Mouse (Mus musculus): ENCODE measurements at regions not wholly inside any gene's neighbourhood (a gene's known extent, or its start where the extent isn't known, plus 50 kb on each side); places are given as distances from the start of the nearest gene placed in this dataset.

DNA sequence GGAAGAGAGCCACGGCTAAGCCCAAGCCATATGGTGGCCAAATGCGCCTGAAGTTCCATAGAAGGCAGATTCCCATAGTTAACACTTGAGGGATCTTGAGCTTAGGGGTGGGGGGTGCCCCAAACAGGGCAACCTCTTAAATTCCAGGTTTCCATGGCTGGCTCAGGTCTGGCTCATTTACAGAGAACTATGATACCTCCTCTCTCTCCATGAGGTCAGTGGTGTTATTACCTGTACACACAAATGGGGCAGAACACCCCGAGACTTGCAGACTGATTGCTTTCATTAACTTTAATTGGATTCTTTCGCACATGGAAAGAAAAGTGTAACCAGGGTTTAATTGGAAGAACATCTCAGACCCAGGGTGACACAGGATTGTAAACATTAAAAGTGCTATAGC, 177.1 kb upstream of the Klhl29 start:
- H3K4me3 ChIP-seq (ENCODE audit: low read depth, low read length) = no peak overlapping the region
- H3K9ac ChIP-seq (ENCODE audit: low read length) = no peak overlapping the region
- no peaks in the 10 kb centered on the region for H3K9me3 ChIP-seq (ENCODE audit: control insufficient read depth, low read length)
- H3K36me3 ChIP-seq (ENCODE audit: control insufficient read depth, insufficient read depth, low read length) = no peaks in the 10 kb centered on the region
- TF ChIP-seq CTCF (IDR thresholded peaks at IDR 0.05; ENCODE audit: low read depth) (no peak), EP300 (optimal IDR thresholded peaks at IDR 0.05) (no peak)
- ATAC-seq (ENCODE audit: low FRiP score, low TSS enrichment) = no peak
- H3K4me2 ChIP-seq (replicated peaks; ENCODE audit: low read depth) = no peak overlapping the region
- H3K27me3 ChIP-seq (ENCODE audit: control insufficient read depth, insufficient read depth, low read length) = no peaks in the 10 kb centered on the region
- H3K27ac ChIP-seq (replicated peaks) = no peak overlapping the region
- 63% methylated on average over 4 of the region's 4 CpGs for WGBS
- DNase-seq (ENCODE audit: low spot score) = no peak
- H3K4me1 ChIP-seq (replicated peaks; ENCODE audit: control insufficient read depth, insufficient read depth) = no peaks in the 10 kb centered on the region

DNA sequence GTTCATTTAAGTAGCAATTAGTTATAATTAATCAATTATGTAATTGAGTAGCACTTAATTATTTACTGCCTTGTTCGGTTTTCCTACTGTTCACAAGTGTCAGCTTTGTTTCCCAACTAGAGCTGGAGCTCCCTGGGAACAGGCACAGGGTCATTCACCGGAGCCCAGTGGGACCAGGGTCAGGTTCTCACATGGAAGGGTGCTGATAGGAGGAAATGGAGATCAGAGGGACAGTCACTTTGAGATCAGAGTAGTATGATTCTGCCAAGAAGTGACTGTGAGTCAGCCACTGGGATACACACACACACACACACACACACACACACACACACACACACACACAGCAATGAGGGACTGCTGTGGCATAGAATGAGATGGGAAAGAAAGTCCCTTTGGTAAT, 176.4 kb upstream of the Klhl29 start:
- no peak for ATAC-seq (ENCODE audit: low FRiP score, low TSS enrichment)
- WGBS = 64% methylated on average over 2 of the region's 2 CpGs

DNA sequence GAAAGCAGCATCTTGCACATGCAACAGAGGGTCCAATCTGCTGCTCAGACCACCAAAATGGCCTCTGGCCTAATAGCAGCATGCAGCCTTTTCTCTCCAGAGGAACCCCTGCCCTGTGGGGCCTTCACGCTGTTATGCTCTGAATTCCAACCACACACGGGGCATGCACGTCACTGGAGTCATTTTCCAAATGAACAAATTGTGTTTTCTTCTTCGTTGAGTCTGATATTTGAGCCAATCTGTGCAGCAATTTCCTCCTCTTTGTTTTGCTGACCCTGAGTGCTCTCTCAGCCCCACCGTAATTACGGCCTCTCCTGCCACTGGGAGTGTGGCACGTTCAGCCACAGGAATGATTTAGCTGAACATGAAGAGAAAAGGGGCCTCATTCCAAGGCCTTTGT, 174.3 kb upstream of the Klhl29 start:
- Histone ChIP-seq H3K36me3 (ENCODE audit: control insufficient read depth, insufficient read depth, low read length) (no peaks in the 10 kb centered on the region), H3K4me1 (replicated peaks; ENCODE audit: control insufficient read depth, insufficient read depth) (no peaks in the 10 kb centered on the region), H3K9ac (ENCODE audit: low read length) (no peak overlapping the region), H3K9me3 (ENCODE audit: control insufficient read depth, low read length) (no peaks in the 10 kb centered on the region), H3K4me2 (replicated peaks; ENCODE audit: low read depth) (no peak overlapping the region), H3K27ac (replicated peaks) (no peak overlapping the region), H3K4me3 (ENCODE audit: low read depth, low read length) (no peak overlapping the region), H3K27me3 (ENCODE audit: control insufficient read depth, insufficient read depth, low read length) (no peaks in the 10 kb centered on the region)
- ATAC-seq (ENCODE audit: low FRiP score, low TSS enrichment) (no peak), DNase-seq (ENCODE audit: low spot score) (no peak)
- WGBS = 66% methylated on average over 7 of the region's 7 CpGs
- TF ChIP-seq CTCF (IDR thresholded peaks at IDR 0.05; ENCODE audit: low read depth) (no peak), EP300 (optimal IDR thresholded peaks at IDR 0.05) (no peak)

More for the DNA sequence above, 176.4 kb upstream of the Klhl29 start:
- H3K4me2 ChIP-seq (replicated peaks; ENCODE audit: low read depth) = no peak overlapping the region
- H3K27me3 ChIP-seq (ENCODE audit: control insufficient read depth, insufficient read depth, low read length) = no peaks in the 10 kb centered on the region
- H3K4me3 ChIP-seq (ENCODE audit: low read depth, low read length) = no peak overlapping the region
- DNase-seq (ENCODE audit: low spot score) = no peak
- no peaks in the 10 kb centered on the region for H3K9me3 ChIP-seq (ENCODE audit: control insufficient read depth, low read length)
- H3K9ac ChIP-seq (ENCODE audit: low read length) = no peak overlapping the region
- TF ChIP-seq EP300 (optimal IDR thresholded peaks at IDR 0.05) (no peak), CTCF (IDR thresholded peaks at IDR 0.05; ENCODE audit: low read depth) (no peak)
- H3K36me3 ChIP-seq (ENCODE audit: control insufficient read depth, insufficient read depth, low read length) = no peaks in the 10 kb centered on the region
- no peaks in the 10 kb centered on the region for H3K4me1 ChIP-seq (replicated peaks; ENCODE audit: control insufficient read depth, insufficient read depth)
- H3K27ac ChIP-seq (replicated peaks) = no peak overlapping the region

DNA sequence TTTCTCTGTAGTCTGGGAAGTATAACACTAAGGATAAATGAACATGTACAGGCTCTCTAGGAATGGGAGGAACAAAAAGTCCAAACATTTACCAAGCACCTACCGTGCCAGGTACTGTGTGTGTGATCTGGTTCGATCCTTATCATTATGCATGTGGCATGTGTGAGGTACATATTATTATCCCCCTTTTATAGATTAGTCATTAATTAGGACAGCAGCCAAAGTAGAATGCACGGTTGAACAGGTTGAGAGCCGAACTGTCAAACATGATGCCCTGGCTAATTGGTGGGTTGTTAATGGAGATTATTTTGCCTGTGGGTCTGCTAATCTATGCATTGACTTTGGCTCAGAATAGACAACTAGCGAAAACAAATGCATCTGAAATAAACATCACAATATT, 172.2 kb upstream of the Klhl29 start:
- Histone ChIP-seq H3K4me3 (ENCODE audit: low read depth, low read length) (no peak overlapping the region), H3K4me2 (replicated peaks; ENCODE audit: low read depth) (no peak overlapping the region), H3K4me1 (replicated peaks; ENCODE audit: control insufficient read depth, insufficient read depth) (no peaks in the 10 kb centered on the region), H3K27me3 (ENCODE audit: control insufficient read depth, insufficient read depth, low read length) (no peaks in the 10 kb centered on the region), H3K36me3 (ENCODE audit: control insufficient read depth, insufficient read depth, low read length) (no peaks in the 10 kb centered on the region), H3K9me3 (ENCODE audit: control insufficient read depth, low read length) (no peaks in the 10 kb centered on the region), H3K9ac (ENCODE audit: low read length) (no peak overlapping the region), H3K27ac (replicated peaks) (no peak overlapping the region)
- no peak for ATAC-seq (ENCODE audit: low FRiP score, low TSS enrichment)
- DNase-seq (ENCODE audit: low spot score) = no peak
- TF ChIP-seq EP300 (optimal IDR thresholded peaks at IDR 0.05) (no peak), CTCF (IDR thresholded peaks at IDR 0.05; ENCODE audit: low read depth) (no peak)
- 75% methylated on average over 5 of the region's 5 CpGs for WGBS

DNA sequence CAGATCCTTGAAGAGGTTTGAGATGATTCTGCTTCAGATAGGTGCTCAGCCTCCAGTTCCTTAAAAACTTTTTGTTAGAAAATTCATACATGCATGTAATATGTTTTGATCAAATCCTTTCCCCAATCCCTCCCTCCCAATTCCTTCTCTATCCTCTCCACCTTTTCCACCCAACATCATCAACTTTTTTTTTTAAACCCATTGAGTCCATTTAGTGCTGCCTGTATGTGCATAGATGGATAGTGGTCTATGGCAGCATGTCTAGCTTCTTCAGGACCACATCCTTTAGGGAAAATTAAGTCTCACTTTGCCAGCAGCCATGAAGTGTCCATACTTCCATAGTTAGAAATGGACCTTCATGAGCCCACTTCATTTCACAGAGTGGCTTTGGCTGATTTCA, 167.2 kb upstream of the Klhl29 start:
- no peak for TF ChIP-seq EP300 (optimal IDR thresholded peaks at IDR 0.05)
- TF ChIP-seq CTCF (IDR thresholded peaks at IDR 0.05; ENCODE audit: low read depth) = no peak
- no peak for DNase-seq (ENCODE audit: low spot score)
- no peaks in the 10 kb centered on the region for H3K36me3 ChIP-seq (ENCODE audit: control insufficient read depth, insufficient read depth, low read length)
- no peaks in the 10 kb centered on the region for H3K27me3 ChIP-seq (ENCODE audit: control insufficient read depth, insufficient read depth, low read length)
- no peak overlapping the region for H3K4me2 ChIP-seq (replicated peaks; ENCODE audit: low read depth)
- H3K4me3 ChIP-seq (ENCODE audit: low read depth, low read length) = no peak overlapping the region
- no peaks in the 10 kb centered on the region for H3K9me3 ChIP-seq (ENCODE audit: control insufficient read depth, low read length)
- H3K27ac ChIP-seq (replicated peaks) = no peak overlapping the region
- no peaks in the 10 kb centered on the region for H3K4me1 ChIP-seq (replicated peaks; ENCODE audit: control insufficient read depth, insufficient read depth)
- no peak overlapping the region for H3K9ac ChIP-seq (ENCODE audit: low read length)
- no peak for ATAC-seq (ENCODE audit: low FRiP score, low TSS enrichment)

DNA sequence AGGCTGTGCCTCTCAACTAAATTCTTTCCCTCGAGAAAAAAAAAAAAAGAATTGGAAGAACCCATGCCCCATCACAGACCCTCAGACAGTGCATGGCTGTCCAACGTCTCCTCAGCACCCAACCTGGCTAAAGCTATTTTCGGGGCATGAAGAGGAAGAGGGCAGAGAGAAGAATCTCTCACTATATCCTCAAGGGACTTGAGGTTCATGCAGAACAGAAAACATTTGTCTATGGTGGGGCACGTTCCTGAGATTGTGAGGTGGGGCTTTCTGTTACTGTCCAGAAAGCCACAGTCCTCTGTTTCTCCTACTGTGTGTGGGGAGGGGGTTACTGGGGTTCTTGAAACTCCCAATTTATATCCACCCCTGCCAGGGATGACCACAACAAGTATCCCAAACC, 120.8 kb upstream of the Klhl29 start:
- ATAC-seq (ENCODE audit: low FRiP score, low TSS enrichment) = no peak
- Histone ChIP-seq H3K4me1 (replicated peaks; ENCODE audit: control insufficient read depth, insufficient read depth) (no peaks in the 10 kb centered on the region; the same call in 1 of the 2 replicates), H3K9ac (ENCODE audit: low read length) (no peak overlapping the region), H3K4me3 (ENCODE audit: low read depth, low read length) (no peak overlapping the region), H3K4me2 (replicated peaks; ENCODE audit: low read depth) (no peak overlapping the region), H3K9me3 (ENCODE audit: control insufficient read depth, low read length) (no peaks in the 10 kb centered on the region), H3K36me3 (ENCODE audit: control insufficient read depth, insufficient read depth, low read length) (no peaks in the 10 kb centered on the region), H3K27me3 (ENCODE audit: control insufficient read depth, insufficient read depth, low read length) (no peaks in the 10 kb centered on the region), H3K27ac (replicated peaks) (no peak overlapping the region)
- no peak for TF ChIP-seq CTCF (IDR thresholded peaks at IDR 0.05; ENCODE audit: low read depth)
- no peak for TF ChIP-seq EP300 (optimal IDR thresholded peaks at IDR 0.05)
- DNase-seq (ENCODE audit: low spot score) = no peak
- whole genome bisulfite sequencing = 78% methylated on average over 4 of the region's 4 CpGs

All from stomach, postnatal 0 days (tissue).